Mouse (Mus musculus): Measurements from ENCODE around the gene Psmd3. TPM values are rescaled to one million over a fixed set of nuclear protein-coding genes. Genes with fewer than 3 reads are reported as not detected.
"Not testable (repeated sequence)": the region's sequence is repeated elsewhere in the genome, so short reads cannot be mapped to it uniquely, and the experiment has no call there.

Gene Psmd3
- polyA plus RNA-seq, 1 experiment from 2014 or later = 55.5 TPM

DNA sequence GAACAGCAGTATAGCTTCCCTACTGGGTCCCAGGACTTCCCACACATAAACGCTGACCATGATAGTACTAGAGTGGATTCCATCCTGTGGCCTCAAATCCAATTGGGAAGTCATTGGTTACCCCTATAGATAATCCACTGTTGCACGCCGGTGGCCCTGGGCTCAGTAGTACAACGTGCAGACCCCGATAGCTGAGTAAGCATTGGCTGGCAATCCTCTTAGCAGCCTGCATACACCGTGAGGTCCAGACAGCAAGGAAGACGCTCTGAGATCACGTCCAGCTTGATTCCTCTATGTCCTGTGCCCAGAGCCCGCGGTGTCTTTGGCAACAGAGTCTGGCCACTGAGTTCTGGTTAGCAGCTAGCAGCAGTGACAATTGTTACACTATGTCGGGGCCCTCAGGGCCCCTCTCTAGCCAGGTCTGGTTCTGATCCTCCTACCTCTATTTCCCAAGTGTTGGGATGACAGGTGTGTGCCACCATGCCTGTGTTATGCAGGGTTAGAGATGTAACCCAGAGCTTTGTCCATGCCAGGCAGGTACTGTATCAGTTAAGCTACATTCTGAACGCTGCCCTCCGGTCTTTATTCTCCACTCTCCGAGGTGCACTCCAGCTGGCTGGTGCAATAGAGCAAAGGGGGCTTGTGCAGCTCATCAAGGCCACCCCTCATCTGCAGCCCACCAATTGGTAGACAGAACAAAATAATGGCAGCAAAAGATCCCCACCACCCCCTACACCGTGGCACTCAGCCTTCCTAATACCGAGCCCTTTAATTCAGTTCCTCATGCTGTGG is 16.7 kb downstream of the Psmd3 start:
- Histone ChIP-seq H3K36me3 (ENCODE audit: inconsistent target) (peaks cover 17% of the 10 kb centered on the region; the same call in 1 of the 2 replicates), H3K4me3 (ENCODE audit: inconsistent target) (no peak overlapping the region), H3K27ac (no peak overlapping the region), H3K79me2 (ENCODE audit: inconsistent target) (no peaks in the 10 kb centered on the region)
- WGBS (ENCODE audit: missing documents) = 90% methylated on average over 16 of the region's 16 CpGs

- Histone ChIP-seq H3K79me2 (ENCODE audit: inconsistent target) (no peaks in the 10 kb centered on the region), H3K27ac (no peak overlapping the region), H3K4me3 (ENCODE audit: inconsistent target) (no peak overlapping the region), H3K36me3 (ENCODE audit: inconsistent target) (peaks cover 14% of the 10 kb centered on the region; the same call in 1 of the 2 replicates)
- 30% methylated on average over 4 of the region's 4 CpGs for whole genome bisulfite sequencing (ENCODE audit: missing documents)
These were observed 17.6 kb downstream of the Psmd3 start for GRCm38 (mm10) chr11:98699911-98700310.

DNA sequence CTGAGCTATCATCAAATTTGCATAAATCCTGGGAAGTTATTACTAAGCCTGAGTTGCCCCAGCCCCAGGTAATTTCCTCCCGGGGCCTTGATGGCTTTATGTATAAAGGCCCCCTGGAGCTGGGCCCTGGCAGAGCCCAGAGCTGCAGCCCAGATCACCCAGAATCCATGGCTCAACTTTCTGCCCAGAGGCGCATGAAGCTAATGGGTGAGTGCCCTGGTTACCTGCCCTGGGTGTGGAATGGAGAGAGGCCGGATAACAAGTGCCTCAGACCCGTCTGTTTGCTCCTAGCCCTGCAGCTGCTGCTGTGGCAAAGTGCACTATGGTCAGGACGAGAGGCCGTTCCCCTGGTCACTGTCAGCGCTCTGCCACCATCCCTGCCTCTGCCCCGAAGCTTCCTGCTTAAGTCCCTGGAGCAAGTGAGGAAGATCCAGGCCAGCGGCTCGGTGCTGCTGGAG is 18.9 kb downstream of the Psmd3 start, which contains the start of gene Csf3:
Gene Csf3 (plus strand): TSS at position 51 of the 458 bp plus-strand sequence.
- 93% methylated on average over 10 of the region's 10 CpGs for WGBS (ENCODE audit: missing documents)
- H3K27ac ChIP-seq = no peak within 1 kb of the TSS
- no peak within 1 kb of the TSS for H3K4me3 ChIP-seq (ENCODE audit: inconsistent target)
- peaks cover 16% of the 10 kb centered on the region; the same call in 1 of the 2 replicates for H3K36me3 ChIP-seq (ENCODE audit: inconsistent target)
- no peaks in the 10 kb centered on the region for H3K79me2 ChIP-seq (ENCODE audit: inconsistent target)

GRCm38 (mm10) chr11:98702323-98702722 is 20.0 kb downstream of the Psmd3 start:
- Histone ChIP-seq H3K36me3 (ENCODE audit: inconsistent target) (peaks cover 24% of the 10 kb centered on the region; the same call in 1 of the 2 replicates), H3K27ac (no peak overlapping the region), H3K79me2 (ENCODE audit: inconsistent target) (no peaks in the 10 kb centered on the region), H3K4me3 (ENCODE audit: inconsistent target) (no peak overlapping the region)
- 83% methylated on average over 5 of the region's 5 CpGs for WGBS (ENCODE audit: missing documents)

DNA sequence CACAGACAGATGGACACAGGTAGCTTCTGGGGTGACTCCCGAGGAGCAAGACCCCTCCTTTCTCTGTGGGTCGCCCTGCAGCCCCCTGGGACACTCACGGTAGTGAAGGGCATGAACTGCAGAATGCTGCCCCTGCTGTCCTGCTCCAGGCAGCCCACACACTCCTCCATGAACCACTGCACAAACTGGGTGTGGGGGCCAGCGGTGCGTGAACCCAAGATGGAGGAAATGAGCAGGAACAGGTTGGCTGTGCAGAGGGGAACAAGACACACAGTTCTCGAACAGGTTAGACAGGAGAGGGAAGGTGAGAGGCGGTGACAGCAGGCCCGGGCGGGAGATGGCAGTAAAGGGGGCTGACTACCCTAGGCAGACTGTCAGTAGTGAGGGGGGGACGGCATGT is 22.7 kb downstream of the Psmd3 start:
- no peak overlapping the region for H3K4me3 ChIP-seq (ENCODE audit: inconsistent target)
- H3K79me2 ChIP-seq (ENCODE audit: inconsistent target) = no peaks in the 10 kb centered on the region
- 90% methylated on average over 7 of the region's 10 CpGs for WGBS (ENCODE audit: missing documents)
- no peak overlapping the region for H3K27ac ChIP-seq
- peaks cover 25% of the 10 kb centered on the region; the same call in 1 of the 2 replicates for H3K36me3 ChIP-seq (ENCODE audit: inconsistent target)

GRCm38 (mm10) chr11:98707401-98708281 is 25.3 kb downstream of the Psmd3 start:
- no peak overlapping the region for H3K4me3 ChIP-seq (ENCODE audit: inconsistent target)
- no peaks in the 10 kb centered on the region for H3K79me2 ChIP-seq (ENCODE audit: inconsistent target)
- H3K36me3 ChIP-seq (ENCODE audit: inconsistent target) = peaks cover 25% of the 10 kb centered on the region; the same call in 1 of the 2 replicates
- 94% methylated on average over 17 of the region's 22 CpGs for WGBS (ENCODE audit: missing documents)
- peak overlapping the region; percentile 93 for H3K27ac ChIP-seq

DNA sequence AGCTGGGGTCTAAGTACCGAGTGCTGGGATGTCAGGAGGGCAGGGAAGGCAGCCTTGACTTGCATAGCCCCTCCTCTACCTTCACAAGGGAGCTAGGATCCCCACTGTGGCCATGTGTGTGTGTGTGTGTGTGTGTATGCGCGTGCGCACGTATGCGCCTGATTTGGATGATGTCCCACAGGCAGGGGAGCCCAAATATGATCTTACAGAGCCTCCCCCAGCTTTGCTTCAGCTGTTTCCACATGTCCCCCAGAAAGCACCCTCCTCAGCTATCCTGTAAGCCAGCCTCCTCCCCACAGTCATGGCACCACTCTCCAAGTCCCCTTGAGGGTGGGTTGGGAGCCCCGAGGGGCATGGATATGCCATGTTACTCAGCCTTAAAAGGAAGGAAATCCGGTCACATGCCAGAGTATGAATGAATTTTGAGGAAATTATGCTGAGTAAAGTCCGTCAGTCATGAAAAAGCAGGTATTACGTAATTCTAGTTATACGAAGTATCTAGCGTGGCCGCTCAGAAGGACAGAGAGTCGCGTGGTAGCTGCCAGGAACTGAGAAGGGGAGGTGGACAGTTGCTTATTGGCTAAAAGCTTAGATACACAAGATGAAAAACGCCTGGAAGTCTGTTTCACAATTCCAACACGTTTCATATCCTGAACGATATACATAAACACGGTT is 26.1 kb downstream of the Psmd3 start:
- peaks cover 25% of the 10 kb centered on the region; the same call in 1 of the 2 replicates for H3K36me3 ChIP-seq (ENCODE audit: inconsistent target)
- H3K27ac ChIP-seq = peak overlapping the region; percentile 93
- 23% methylated on average over 19 of the region's 19 CpGs for WGBS (ENCODE audit: missing documents)

DNA sequence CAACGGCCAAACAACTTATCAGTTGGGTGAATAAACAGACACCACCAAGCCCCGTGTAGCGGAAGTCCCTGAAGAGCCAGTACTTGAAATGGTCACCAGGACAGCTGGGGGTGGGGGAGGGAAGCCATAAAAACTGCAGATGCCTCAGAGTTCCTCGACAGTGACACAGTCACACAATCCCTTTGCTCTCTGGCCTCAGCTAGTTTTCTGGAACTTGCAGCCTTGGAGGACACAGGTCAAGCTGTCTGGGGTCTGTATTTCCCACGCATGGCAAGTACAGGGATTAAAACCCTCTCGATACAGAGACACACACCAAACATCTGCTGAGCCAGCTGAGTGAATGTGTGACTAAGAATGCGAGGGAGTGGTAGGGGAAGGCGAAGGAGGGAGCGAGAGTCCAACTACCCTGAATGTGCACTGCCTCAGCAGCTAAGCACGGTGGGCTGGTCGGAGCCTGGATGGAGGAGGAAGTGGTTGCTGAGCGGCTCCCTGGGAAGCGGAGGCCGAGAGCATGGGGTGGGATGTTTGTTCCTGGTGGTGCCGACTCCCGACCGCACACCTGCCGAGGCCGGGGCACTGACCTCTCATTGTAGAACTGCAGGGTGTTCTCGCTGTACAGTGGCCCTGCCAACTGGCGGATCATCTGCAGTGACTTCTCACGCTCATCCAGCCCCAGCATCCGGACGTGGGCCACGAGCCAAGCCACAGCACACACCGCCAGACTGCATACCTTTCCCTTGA is 26.8 kb downstream of the Psmd3 start:
- peak overlapping the region; percentile 93 for H3K27ac ChIP-seq
- peaks cover 25% of the 10 kb centered on the region; the same call in 1 of the 2 replicates for H3K36me3 ChIP-seq (ENCODE audit: inconsistent target)
- WGBS (ENCODE audit: missing documents) = 7% methylated on average over 25 of the region's 26 CpGs
- no peaks in the 10 kb centered on the region for H3K79me2 ChIP-seq (ENCODE audit: inconsistent target)
- H3K4me3 ChIP-seq (ENCODE audit: inconsistent target) = peak overlapping the region; percentile 5; the same call in 1 of the 2 replicates

More for the DNA sequence above, 26.1 kb downstream of the Psmd3 start:
- Histone ChIP-seq H3K79me2 (ENCODE audit: inconsistent target) (no peaks in the 10 kb centered on the region), H3K4me3 (ENCODE audit: inconsistent target) (no peak overlapping the region; the same call in 1 of the 2 replicates)

- peaks cover 14% of the 10 kb centered on the region; the same call in 1 of the 2 replicates for H3K36me3 ChIP-seq (ENCODE audit: inconsistent target)
- 11% methylated on average over 12 of the region's 12 CpGs for WGBS (ENCODE audit: missing documents)
These were observed 28.2 kb downstream of the Psmd3 start for GRCm38 (mm10) chr11:98710416-98711045.

GRCm38 (mm10) chr11:98711046-98711434 is 28.7 kb downstream of the Psmd3 start:
- Histone ChIP-seq H3K4me3 (ENCODE audit: inconsistent target) (no peak overlapping the region), H3K36me3 (ENCODE audit: inconsistent target) (peaks cover 12% of the 10 kb centered on the region; the same call in 1 of the 2 replicates), H3K79me2 (ENCODE audit: inconsistent target) (no peaks in the 10 kb centered on the region), H3K27ac (peak overlapping the region; percentile 93)
- 38% methylated on average over 4 of the region's 4 CpGs for WGBS (ENCODE audit: missing documents)

More at GRCm38 (mm10) chr11:98710416-98711045, 28.2 kb downstream of the Psmd3 start:
- H3K27ac ChIP-seq = peak overlapping the region; percentile 93
- H3K4me3 ChIP-seq (ENCODE audit: inconsistent target) = no peak overlapping the region
- H3K79me2 ChIP-seq (ENCODE audit: inconsistent target) = no peaks in the 10 kb centered on the region

GRCm38 (mm10) chr11:98712009-98712408 is 29.7 kb downstream of the Psmd3 start:
- not testable (repeated sequence) for H3K27ac ChIP-seq; H3K4me3 ChIP-seq (ENCODE audit: inconsistent target); H3K36me3 ChIP-seq (ENCODE audit: inconsistent target); H3K79me2 ChIP-seq (ENCODE audit: inconsistent target)
- 100% methylated on average over 2 of the region's 6 CpGs for WGBS (ENCODE audit: missing documents)

- Histone ChIP-seq H3K36me3 (ENCODE audit: inconsistent target) (no peaks in the 10 kb centered on the region; the same call in 1 of the 2 replicates), H3K79me2 (ENCODE audit: inconsistent target) (no peaks in the 10 kb centered on the region), H3K27ac (no peak overlapping the region), H3K4me3 (ENCODE audit: inconsistent target) (no peak overlapping the region)
- WGBS (ENCODE audit: missing documents) = 74% methylated on average over 12 of the region's 12 CpGs
These were observed 31.3 kb downstream of the Psmd3 start for GRCm38 (mm10) chr11:98713703-98714102.

- Histone ChIP-seq H3K36me3 (ENCODE audit: inconsistent target) (no peaks in the 10 kb centered on the region; the same call in 1 of the 2 replicates), H3K79me2 (ENCODE audit: inconsistent target) (no peaks in the 10 kb centered on the region), H3K27ac (no peak overlapping the region), H3K4me3 (ENCODE audit: inconsistent target) (no peak overlapping the region)
- 95% methylated on average over 8 of the region's 9 CpGs for WGBS (ENCODE audit: missing documents)
These were observed 33.6 kb downstream of the Psmd3 start for GRCm38 (mm10) chr11:98715946-98716345.

Data from macrophage (primary cell).